Mouse (Mus musculus) heart, embryonic 10.5 days (tissue): ENCODE results near the gene Napa. TPM values are rescaled to one million over a fixed set of nuclear protein-coding genes. Genes with fewer than 3 reads are reported as not detected.

Experiments
- DNase-seq: peaks from one replicate; pipeline ENCODE4 v3.0.0-alpha.2; 2017; ENCODE audit warnings: low spot score
- H3K27ac ChIP-seq: fragments of 300-500 bp; sonication (generic); 2 replicates; pipeline ENCODE4 v1.5.1; 2016; ENCODE audit warnings: mild to moderate bottlenecking
- H3K27me3 ChIP-seq: fragments of 300-500 bp; sonication (generic); 2 replicates; pipeline ENCODE4 v1.6.1; 2016; ENCODE audit warnings: mild to moderate bottlenecking; ENCODE audit not compliant: poor library complexity, insufficient read depth, severe bottlenecking
- H3K36me3 ChIP-seq: fragments of 300-500 bp; sonication (generic); 2 replicates; pipeline ENCODE4 v1.6.1; 2016; ENCODE audit warnings: mild to moderate bottlenecking, moderate library complexity
- H3K4me1 ChIP-seq: fragments of 300-500 bp; sonication (generic); 2 replicates; pipeline ENCODE4 v1.6.1; 2016; ENCODE audit warnings: mild to moderate bottlenecking
- H3K4me3 ChIP-seq: fragments of 300-500 bp; sonication (generic); 2 replicates; pipeline ENCODE4 v1.5.1; 2016; ENCODE audit warnings: mild to moderate bottlenecking, moderate library complexity
- H3K9me3 ChIP-seq: fragments of 300-500 bp; sonication (generic); 2 replicates; pipeline ENCODE4 v1.6.1; 2016; ENCODE audit warnings: mild to moderate bottlenecking, moderate library complexity
- WGBS: fragments of 180-500 bp; shearing (Covaris S2); methylation state at CpG from one replicate; pipeline ENCODE4 v1.1.7; 2016; 5-methylcytosine and 5-hydroxymethylcytosine counted together
- polyA plus RNA-seq: library from polyadenylated mRNA; unstranded; fragments of >200 nt; fragmentation: Nextera tagmentation; extraction: Ambion mirVana; gene quantifications from 2 replicates; pipeline ENCODE4 v1.2.1, GENCODE M21; 2016

Gene Napa
- polyA plus RNA-seq, 1 experiment from 2014 or later = 196 TPM

DNA sequence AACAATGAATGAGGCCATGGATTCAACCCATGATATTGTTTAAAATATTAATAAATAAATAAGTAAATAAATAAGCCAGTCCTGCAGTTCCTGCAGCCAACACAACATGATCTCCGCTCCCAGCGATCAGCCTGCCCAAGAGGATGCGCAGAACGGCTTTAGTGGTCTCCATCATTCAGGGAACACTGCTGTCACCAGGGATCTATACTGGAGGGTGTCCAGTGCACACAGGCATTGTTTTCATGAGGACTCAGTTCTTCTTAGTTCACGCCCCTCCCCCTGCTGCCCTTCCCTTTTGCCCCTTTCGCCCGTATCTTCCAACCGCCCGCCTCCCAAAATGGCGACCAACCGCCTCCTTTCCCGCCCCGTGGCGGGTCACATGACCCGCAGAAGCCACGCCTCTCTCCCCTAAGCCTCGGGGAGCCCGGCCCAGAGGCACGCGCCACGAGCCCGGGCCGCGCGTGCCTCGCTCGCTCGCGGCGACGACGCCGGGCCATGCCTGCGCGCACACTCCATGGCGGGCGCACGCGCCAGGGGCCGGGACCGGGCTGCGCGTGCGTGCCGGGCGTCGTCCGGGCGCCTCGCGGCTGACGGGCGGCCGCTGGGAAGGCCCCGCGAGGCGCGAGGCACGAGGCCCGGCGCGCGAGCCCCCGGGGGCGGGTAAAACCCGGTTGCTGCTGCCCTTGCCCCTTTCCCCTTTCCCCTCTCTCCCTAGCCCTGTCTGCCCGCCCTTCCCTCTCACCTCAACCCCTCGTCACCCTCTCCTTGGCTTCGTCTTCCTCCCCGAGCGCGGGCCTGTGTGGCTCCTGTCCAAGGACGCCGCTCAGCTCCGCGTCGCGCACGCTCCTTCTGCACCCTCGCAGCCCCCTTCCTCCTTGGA is 36.8 kb upstream of the Napa start, which contains the start of gene Zfp541:
Gene Zfp541, plus strand, starts transcription at position 596 of the 880 bp plus-strand sequence.
- H3K27me3 ChIP-seq = peaks cover 38% of the 10 kb centered on the region
- DNase-seq = no peak
- H3K4me3 ChIP-seq = peak within 1 kb of the TSS; percentile 43
- H3K27ac ChIP-seq = no peak within 1 kb of the TSS
- peaks cover 5% of the 10 kb centered on the region; the same call in 1 of the 2 replicates for H3K4me1 ChIP-seq
- H3K36me3 ChIP-seq = no peaks in the 10 kb centered on the region
- WGBS = 44% methylated on average over 77 of the region's 80 CpGs
- peaks cover 8% of the 10 kb centered on the region; the same call in 1 of the 2 replicates for H3K9me3 ChIP-seq

- Histone ChIP-seq H3K27ac (no peak overlapping the region), H3K9me3 (peaks cover 8% of the 10 kb centered on the region; the same call in 1 of the 2 replicates), H3K4me3 (peak overlapping the region; percentile 43; the same call in 1 of the 2 replicates), H3K4me1 (peaks cover 5% of the 10 kb centered on the region; the same call in 1 of the 2 replicates), H3K36me3 (no peaks in the 10 kb centered on the region), H3K27me3 (peaks cover 38% of the 10 kb centered on the region)
- no peak for DNase-seq
- WGBS = 65% methylated on average over 15 of the region's 15 CpGs
Measured at GRCm38 (mm10) chr7:16062099-16062420, 36.2 kb upstream of the Napa start.

GRCm38 (mm10) chr7:16063490-16063889 is 34.8 kb upstream of the Napa start:
- Histone ChIP-seq H3K4me3 (no peak overlapping the region), H3K27me3 (peaks cover 38% of the 10 kb centered on the region), H3K36me3 (no peaks in the 10 kb centered on the region), H3K4me1 (peaks cover 5% of the 10 kb centered on the region; the same call in 1 of the 2 replicates), H3K27ac (no peak overlapping the region), H3K9me3 (peaks cover 8% of the 10 kb centered on the region; the same call in 1 of the 2 replicates)
- no peak for DNase-seq
- WGBS = 27% methylated on average over 4 of the region's 4 CpGs

- Histone ChIP-seq H3K36me3 (no peaks in the 10 kb centered on the region), H3K4me3 (no peak overlapping the region), H3K9me3 (no peaks in the 10 kb centered on the region), H3K27ac (no peak overlapping the region), H3K27me3 (peaks cover under 1% of the 10 kb centered on the region; the same call in 1 of the 2 replicates), H3K4me1 (no peaks in the 10 kb centered on the region)
- no peak for DNase-seq
Measured at GRCm38 (mm10) chr7:16070846-16071245, 27.4 kb upstream of the Napa start.

GRCm38 (mm10) chr7:16071906-16072305 is 26.4 kb upstream of the Napa start:
- H3K4me1 ChIP-seq = no peaks in the 10 kb centered on the region
- H3K36me3 ChIP-seq = no peaks in the 10 kb centered on the region
- no peak overlapping the region for H3K4me3 ChIP-seq
- peaks cover 6% of the 10 kb centered on the region; the same call in 1 of the 2 replicates for H3K27me3 ChIP-seq
- WGBS = 74% methylated on average over 6 of the region's 6 CpGs
- H3K27ac ChIP-seq = no peak overlapping the region
- H3K9me3 ChIP-seq = no peaks in the 10 kb centered on the region
- DNase-seq = no peak

DNA sequence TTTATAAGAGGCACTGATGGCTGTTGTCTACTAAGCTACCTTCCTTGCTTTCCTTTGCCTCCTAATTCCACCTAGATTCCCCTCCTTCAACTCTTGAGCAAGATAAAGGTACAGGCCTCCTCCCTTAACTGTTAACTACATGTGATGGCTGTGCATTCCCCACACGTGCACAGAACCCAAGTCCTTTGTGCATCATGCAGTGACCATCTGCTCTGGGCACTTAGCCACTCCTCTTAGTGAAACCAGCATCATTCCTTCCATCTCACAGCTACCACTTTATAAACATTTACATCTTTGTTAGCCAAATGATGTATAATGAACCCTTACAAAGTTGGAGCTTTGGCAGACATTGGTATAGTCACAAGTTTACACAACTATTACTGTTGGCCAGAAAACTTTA is 18.3 kb upstream of the Napa start:
- DNase-seq = no peak
- Histone ChIP-seq H3K27me3 (peaks cover 13% of the 10 kb centered on the region), H3K4me3 (no peak overlapping the region), H3K36me3 (no peaks in the 10 kb centered on the region), H3K4me1 (peaks cover 5% of the 10 kb centered on the region; the same call in 1 of the 2 replicates), H3K27ac (no peak overlapping the region), H3K9me3 (no peaks in the 10 kb centered on the region)
- 67% methylated on average over 1 of the region's 1 CpGs for WGBS

GRCm38 (mm10) chr7:16080581-16080980 is 17.7 kb upstream of the Napa start:
- Histone ChIP-seq H3K4me3 (no peak overlapping the region), H3K36me3 (no peaks in the 10 kb centered on the region), H3K4me1 (peaks cover 5% of the 10 kb centered on the region; the same call in 1 of the 2 replicates), H3K27me3 (peaks cover 13% of the 10 kb centered on the region), H3K9me3 (no peaks in the 10 kb centered on the region), H3K27ac (no peak overlapping the region)
- no peak for DNase-seq
- WGBS = 66% methylated on average over 4 of the region's 4 CpGs

DNA sequence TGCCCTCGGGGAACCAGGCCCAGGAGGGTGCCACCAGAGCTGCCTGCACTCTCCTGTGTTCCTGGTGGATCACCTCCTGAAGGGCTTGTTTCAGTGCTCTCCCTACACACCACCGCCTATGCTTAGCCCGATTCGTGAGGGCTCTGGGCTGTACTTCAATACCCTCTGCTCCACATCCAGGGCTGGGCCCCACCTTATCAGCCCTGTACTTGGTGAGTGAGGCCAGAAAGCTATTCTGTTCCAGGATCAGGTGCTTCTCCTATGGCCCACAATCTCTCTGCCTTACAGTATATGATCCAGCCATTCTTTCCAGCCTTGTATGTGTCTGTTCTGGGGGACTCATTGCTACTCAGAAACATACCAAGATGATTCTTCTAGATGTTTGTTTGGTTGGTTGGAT is 14.9 kb upstream of the Napa start:
- Histone ChIP-seq H3K36me3 (no peaks in the 10 kb centered on the region), H3K9me3 (no peaks in the 10 kb centered on the region), H3K27ac (no peak overlapping the region), H3K4me1 (peaks cover 5% of the 10 kb centered on the region; the same call in 1 of the 2 replicates), H3K27me3 (peaks cover 7% of the 10 kb centered on the region; the same call in 1 of the 2 replicates), H3K4me3 (no peak overlapping the region)
- 41% methylated on average over 4 of the region's 4 CpGs for WGBS
- DNase-seq = no peak

DNA sequence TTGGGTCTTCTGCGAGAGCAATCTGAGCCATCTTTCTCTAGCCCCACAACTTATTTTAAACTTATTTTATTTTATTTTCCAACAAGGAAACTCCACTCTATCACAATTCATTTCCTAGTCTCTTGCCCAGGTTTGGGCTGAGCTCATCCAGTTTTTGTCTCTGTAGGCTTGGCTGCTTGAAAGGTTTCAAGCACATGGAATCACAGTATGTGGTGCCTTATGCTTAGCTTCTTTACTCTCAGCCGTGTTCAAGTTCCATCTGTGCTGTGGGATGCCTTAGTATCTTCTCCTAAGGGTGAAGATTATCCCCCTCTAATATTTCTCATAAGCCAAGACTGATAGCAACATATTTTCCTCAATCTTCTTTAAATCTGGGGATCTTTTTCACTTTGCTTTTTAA is 10.7 kb upstream of the Napa start:
- Histone ChIP-seq H3K27me3 (0 out of 2 replicates have a peak, but pooled peaks cover under 1% of the 10 kb centered on the region), H3K4me1 (peaks cover 5% of the 10 kb centered on the region; the same call in 1 of the 2 replicates), H3K9me3 (no peaks in the 10 kb centered on the region), H3K4me3 (no peak overlapping the region), H3K36me3 (no peaks in the 10 kb centered on the region), H3K27ac (no peak overlapping the region)
- no peak for DNase-seq
- WGBS = 63% methylated on average over 2 of the region's 2 CpGs

- DNase-seq = no peak
- Histone ChIP-seq H3K27ac (no peak overlapping the region), H3K4me3 (no peak overlapping the region), H3K9me3 (no peaks in the 10 kb centered on the region), H3K4me1 (peaks cover 9% of the 10 kb centered on the region), H3K27me3 (peaks cover 11% of the 10 kb centered on the region; the same call in 1 of the 2 replicates), H3K36me3 (no peaks in the 10 kb centered on the region)
- WGBS = 54% methylated on average over 3 of the region's 3 CpGs
Measured at GRCm38 (mm10) chr7:16094592-16094991, 3.7 kb upstream of the Napa start.

DNA sequence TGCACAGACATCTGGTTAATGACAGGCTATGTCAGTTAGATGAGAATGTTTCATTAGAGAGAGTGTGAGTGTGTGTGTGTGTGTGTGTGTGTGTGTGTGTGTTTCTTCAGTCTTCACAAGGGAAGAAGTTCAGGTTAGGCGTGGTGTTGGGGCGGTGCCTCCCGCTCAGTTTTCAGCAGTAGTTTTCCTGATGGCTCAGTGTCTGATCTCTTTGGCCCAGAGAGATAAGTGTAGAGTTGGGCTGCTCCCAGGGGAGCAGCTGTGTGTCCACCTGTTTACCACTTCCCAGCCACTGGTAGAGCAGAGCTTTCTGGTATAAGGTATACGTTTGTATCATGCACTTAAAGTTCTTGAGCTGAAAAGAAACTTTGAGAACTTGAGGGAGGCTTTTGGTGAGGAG is 1.6 kb downstream of the Napa start:
- Histone ChIP-seq H3K4me3 (peak overlapping the region; percentile 100), H3K4me1 (peaks cover 38% of the 10 kb centered on the region), H3K36me3 (peaks cover 39% of the 10 kb centered on the region), H3K9me3 (no peaks in the 10 kb centered on the region), H3K27ac (no peak overlapping the region; the same call in 1 of the 2 replicates), H3K27me3 (peaks cover 7% of the 10 kb centered on the region; the same call in 1 of the 2 replicates)
- DNase-seq = no peak
- WGBS = 68% methylated on average over 4 of the region's 4 CpGs

DNA sequence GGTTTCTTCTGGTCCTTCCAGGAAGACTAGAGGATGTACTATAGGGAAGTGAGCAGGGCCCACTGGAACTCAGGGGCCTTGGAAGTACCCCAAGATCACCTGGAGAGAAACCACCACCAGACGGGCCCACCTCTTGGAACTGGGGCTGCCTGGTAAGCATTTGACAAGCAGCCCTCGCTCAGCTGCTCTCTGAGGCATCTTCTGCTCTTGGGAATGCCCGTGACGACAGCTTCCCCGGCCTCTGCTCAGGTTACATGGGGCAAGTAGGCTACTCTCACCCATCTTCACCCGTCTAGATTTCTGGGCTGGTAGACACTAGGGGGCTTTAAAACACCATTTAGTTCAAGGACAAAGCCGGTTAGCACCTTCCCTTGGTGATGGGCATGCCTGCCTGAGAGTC is 2.8 kb downstream of the Napa start:
- DNase-seq = no peak
- Histone ChIP-seq H3K4me1 (peaks cover 38% of the 10 kb centered on the region), H3K27ac (no peak overlapping the region), H3K4me3 (no peak overlapping the region), H3K27me3 (no peaks in the 10 kb centered on the region), H3K36me3 (peaks cover 44% of the 10 kb centered on the region), H3K9me3 (no peaks in the 10 kb centered on the region)
- 77% methylated on average over 7 of the region's 7 CpGs for WGBS

- Histone ChIP-seq H3K9me3 (no peaks in the 10 kb centered on the region), H3K27me3 (no peaks in the 10 kb centered on the region), H3K4me3 (no peak overlapping the region; the same call in 1 of the 2 replicates), H3K4me1 (peaks cover 38% of the 10 kb centered on the region), H3K36me3 (peaks cover 44% of the 10 kb centered on the region), H3K27ac (no peak overlapping the region)
- 78% methylated on average over 15 of the region's 15 CpGs for WGBS
- no peak for DNase-seq
Measured at GRCm38 (mm10) chr7:16101726-16102475, 3.6 kb downstream of the Napa start.
